Mouse (Mus musculus) heart, embryonic 12.5 days (tissue): Measurements from ENCODE around the gene Rnf44. TPM values are rescaled to one million over a fixed set of nuclear protein-coding genes. Genes with fewer than 3 reads are reported as not detected.
A peak's percentile ranks its signal among the peaks of the same experiment; 100 is the strongest.

ENCODE experiments used
- ATAC-seq: fragments of 200-750 bp; cut with Nextera tagmentation; 2 replicates; pipeline ENCODE4 v1.8.0; 2017; ENCODE audit warnings: moderate TSS enrichment, moderate library complexity; ENCODE audit not compliant: insufficient number of reproducible peaks, low FRiP score
- H3K27ac ChIP-seq: fragments of 300-500 bp; sonication (generic); 2 replicates; pipeline ENCODE4 v1.5.1; 2016; ENCODE audit warnings: mild to moderate bottlenecking, moderate library complexity; ENCODE audit not compliant: poor library complexity, severe bottlenecking
- H3K27me3 ChIP-seq: fragments of 300-500 bp; sonication (generic); replicated peaks from 2 replicates; pipeline ENCODE4 v1.6.1; 2016; ENCODE audit warnings: mild to moderate bottlenecking, moderate library complexity
- H3K36me3 ChIP-seq: fragments of 300-500 bp; sonication (generic); 2 replicates; pipeline ENCODE4 v1.6.1; 2016; ENCODE audit warnings: mild to moderate bottlenecking, moderate library complexity
- H3K4me1 ChIP-seq: fragments of 300-500 bp; sonication (generic); replicated peaks from 2 replicates; pipeline ENCODE4 v1.6.1; 2016; ENCODE audit warnings: mild to moderate bottlenecking
- H3K4me2 ChIP-seq: fragments of 300-500 bp; sonication (generic); 2 replicates; pipeline ENCODE4 v1.6.1; 2016; ENCODE audit warnings: mild to moderate bottlenecking, moderate library complexity
- H3K4me3 ChIP-seq: fragments of 300-500 bp; sonication (generic); 2 replicates; pipeline ENCODE4 v1.5.1; 2016; ENCODE audit warnings: mild to moderate bottlenecking
- H3K9ac ChIP-seq: fragments of 300-500 bp; sonication (generic); 2 replicates; pipeline ENCODE4 v1.6.1; 2016; ENCODE audit warnings: mild to moderate bottlenecking, moderate library complexity
- H3K9me3 ChIP-seq: fragments of 300-500 bp; sonication (generic); replicated peaks from 2 replicates; pipeline ENCODE4 v1.6.1; 2016; ENCODE audit warnings: mild to moderate bottlenecking, moderate library complexity
- WGBS: fragments of 180-500 bp; shearing (Covaris S2); methylation state at CpG from one replicate; pipeline ENCODE4 v1.1.7; 2016; 5-methylcytosine and 5-hydroxymethylcytosine counted together
- polyA plus RNA-seq: library from polyadenylated mRNA; unstranded; fragments of >200 nt; fragmentation: Nextera tagmentation; extraction: Ambion mirVana; gene quantifications from 2 replicates; pipeline ENCODE4 v1.2.1, GENCODE M21; 2016

The Rnf44 gene
- 60.4 and 62.7 TPM in 2 replicates for polyA plus RNA-seq

DNA sequence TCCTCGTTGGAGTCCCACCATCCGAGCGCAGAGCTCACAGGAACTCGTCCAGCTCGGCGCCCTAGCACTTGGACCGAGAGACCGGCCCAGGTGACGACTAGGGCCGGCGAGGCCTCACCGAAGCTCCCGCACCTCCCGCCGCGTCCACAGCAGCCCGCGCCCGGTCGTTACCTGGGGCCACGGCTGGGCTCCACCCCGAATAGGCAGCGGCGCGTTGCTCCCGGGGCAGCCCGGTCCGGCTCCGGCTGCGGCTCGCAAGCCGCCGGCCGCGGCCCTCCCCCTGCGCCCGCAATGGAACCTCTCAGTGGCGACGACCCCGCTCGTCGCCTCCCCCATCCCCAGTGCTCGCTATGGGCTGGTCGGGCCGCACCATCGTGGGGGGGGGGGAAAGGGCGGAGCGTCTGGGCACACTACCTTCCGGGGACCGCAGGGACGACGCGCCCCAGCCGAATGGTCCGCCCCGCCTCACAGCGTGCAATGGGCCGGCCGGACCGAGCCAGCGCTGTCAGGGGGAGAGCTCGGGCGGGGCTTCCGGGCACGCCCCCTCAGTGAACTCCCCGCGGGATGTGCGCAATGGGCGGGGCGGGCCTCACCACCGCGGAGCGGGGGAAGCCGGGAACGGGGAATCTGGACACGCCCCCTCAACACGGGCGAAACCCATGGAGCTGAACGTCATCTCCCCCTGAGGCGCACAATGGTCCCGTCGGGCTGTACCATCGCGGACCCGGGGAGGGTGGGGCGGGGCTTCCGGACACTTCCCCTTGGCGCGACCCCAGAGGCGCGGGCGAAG, at the start of gene Rnf44:
Gene Rnf44, minus strand, starts transcription at position 350 of the 790 bp plus-strand sequence.
- H3K27me3 ChIP-seq: no peaks in the 10 kb centered on the region
- peak within 1 kb of the TSS; percentile 89 for H3K27ac ChIP-seq
- peak; percentile 99 for ATAC-seq
- peaks cover 30% of the 10 kb centered on the region for H3K4me1 ChIP-seq
- H3K9me3 ChIP-seq: no peaks in the 10 kb centered on the region
- peak within 1 kb of the TSS; percentile 96 for H3K4me2 ChIP-seq
- peak within 1 kb of the TSS; percentile 89 for H3K4me3 ChIP-seq
- peak within 1 kb of the TSS; percentile 91 for H3K9ac ChIP-seq
- H3K36me3 ChIP-seq: no peaks in the 10 kb centered on the region
- under 1% methylated on average over 87 of the region's 92 CpGs for WGBS

GRCm38 (mm10) chr13:54738213-54738601, 44.5 kb upstream of the Rnf44 start:
- Histone ChIP-seq H3K36me3 (no peaks in the 10 kb centered on the region), H3K9me3 (no peaks in the 10 kb centered on the region), H3K27ac (no peak overlapping the region), H3K4me2 (peak overlapping the region; percentile 79), H3K27me3 (peaks cover 84% of the 10 kb centered on the region), H3K4me1 (peaks cover 8% of the 10 kb centered on the region; the same call in 1 of the 2 replicates), H3K4me3 (peak overlapping the region; percentile 48), H3K9ac (0 out of 2 replicates have a peak overlapping the region, but pooled peaks have one; percentile 3)
- ATAC-seq: no peak
- 3% methylated on average over 34 of the region's 34 CpGs for WGBS

DNA sequence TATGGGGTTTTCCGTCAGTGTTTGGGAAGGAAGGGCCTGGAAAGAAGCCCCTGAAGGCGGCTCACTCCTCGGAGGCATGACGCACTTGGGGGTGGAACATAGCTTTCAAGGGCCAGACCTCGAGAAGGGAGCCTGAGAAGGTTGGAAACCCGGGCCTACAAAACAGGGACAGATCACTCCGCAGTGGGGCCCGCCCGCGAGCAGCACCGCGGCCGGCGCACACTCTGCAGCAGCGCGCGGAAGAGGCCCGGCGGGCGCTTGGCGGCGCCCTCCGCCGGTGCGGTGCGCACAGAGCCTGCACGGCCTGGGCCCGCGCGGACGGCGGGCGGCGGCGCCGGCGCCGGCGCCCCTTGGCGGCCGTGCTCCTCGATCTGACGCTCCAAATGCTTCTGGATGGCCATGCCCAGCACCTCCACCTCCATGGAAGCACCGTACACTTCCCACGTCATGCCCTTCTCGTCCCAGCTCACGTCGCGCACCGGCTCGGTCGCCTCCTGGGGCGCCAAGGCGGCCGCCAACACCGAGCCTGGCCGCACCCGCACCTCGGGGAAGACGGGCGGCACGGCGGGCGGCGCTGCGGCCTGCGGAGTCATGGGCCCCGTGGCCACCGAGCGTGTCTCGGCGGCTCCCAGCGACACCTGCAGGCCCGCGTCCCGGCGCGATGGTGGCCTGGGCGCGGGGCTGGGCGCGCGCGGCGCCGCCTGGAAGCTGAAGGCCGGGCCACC, 43.9 kb upstream of the Rnf44 start:
- ATAC-seq: no peak
- H3K4me1 ChIP-seq: peaks cover 8% of the 10 kb centered on the region; the same call in 1 of the 2 replicates
- peaks cover 82% of the 10 kb centered on the region for H3K27me3 ChIP-seq
- WGBS: 1% methylated on average over 84 of the region's 87 CpGs
- H3K9ac ChIP-seq: 0 out of 2 replicates have a peak overlapping the region, but pooled peaks have one; percentile 3
- H3K4me3 ChIP-seq: peak overlapping the region; percentile 48
- H3K4me2 ChIP-seq: peak overlapping the region; percentile 79
- no peaks in the 10 kb centered on the region for H3K9me3 ChIP-seq
- H3K36me3 ChIP-seq: no peaks in the 10 kb centered on the region
- H3K27ac ChIP-seq: no peak overlapping the region

- Histone ChIP-seq H3K27me3 (peaks cover 80% of the 10 kb centered on the region), H3K36me3 (no peaks in the 10 kb centered on the region), H3K27ac (no peak overlapping the region), H3K4me3 (peak overlapping the region; percentile 48; the same call in 1 of the 2 replicates), H3K4me2 (peak overlapping the region; percentile 79), H3K9me3 (no peaks in the 10 kb centered on the region), H3K9ac (no peak overlapping the region), H3K4me1 (peaks cover 8% of the 10 kb centered on the region; the same call in 1 of the 2 replicates)
- ATAC-seq: no peak
- 34% methylated on average over 3 of the region's 3 CpGs for WGBS
These were observed 43.2 kb upstream of the Rnf44 start for GRCm38 (mm10) chr13:54736931-54737330.

DNA sequence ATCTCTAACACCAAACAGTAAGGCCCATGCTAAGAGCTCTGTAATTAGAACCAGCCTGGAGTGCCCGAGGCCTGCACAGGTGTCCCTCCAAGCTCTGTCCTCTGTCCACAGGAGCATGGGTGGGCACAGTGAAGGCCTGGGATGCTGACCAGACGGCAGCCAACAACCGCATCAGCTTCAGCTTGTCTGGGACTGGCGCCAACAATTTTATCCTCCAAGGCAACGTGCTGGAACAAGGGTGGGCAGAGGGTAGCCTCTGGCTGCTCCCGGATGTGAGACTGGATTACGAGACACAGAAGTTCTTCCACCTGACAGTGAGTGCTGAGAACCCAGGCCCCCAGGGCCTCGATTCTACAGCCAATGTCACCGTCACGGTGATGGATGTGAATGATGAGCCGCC, 32.4 kb upstream of the Rnf44 start:
- H3K27ac ChIP-seq: no peak overlapping the region
- peaks cover 3% of the 10 kb centered on the region; the same call in 1 of the 2 replicates for H3K27me3 ChIP-seq
- H3K9ac ChIP-seq: no peak overlapping the region
- peaks cover 5% of the 10 kb centered on the region; the same call in 1 of the 2 replicates for H3K9me3 ChIP-seq
- no peak overlapping the region for H3K4me2 ChIP-seq
- H3K4me1 ChIP-seq: no peaks in the 10 kb centered on the region
- ATAC-seq: no peak
- no peaks in the 10 kb centered on the region for H3K36me3 ChIP-seq
- H3K4me3 ChIP-seq: no peak overlapping the region
- 54% methylated on average over 11 of the region's 11 CpGs for WGBS

DNA sequence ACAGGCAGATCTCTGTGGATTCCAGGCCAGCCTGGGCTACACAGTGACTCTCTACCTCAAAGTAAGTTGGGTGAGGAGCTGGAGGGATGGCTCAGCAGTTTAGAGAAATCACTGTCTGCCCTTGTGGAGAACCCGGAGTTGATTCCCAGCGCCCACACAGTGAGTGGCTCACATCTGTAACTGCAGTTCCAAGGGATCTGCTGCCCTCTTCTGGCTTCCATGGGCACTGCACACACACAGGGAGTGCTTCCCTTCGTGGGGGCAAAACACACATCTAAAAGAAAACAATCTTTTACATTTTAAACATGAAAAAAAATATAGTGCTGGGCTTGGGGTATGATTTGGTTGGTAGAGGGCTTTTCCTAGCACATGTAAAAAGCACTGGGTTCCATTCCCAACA, 29.4 kb upstream of the Rnf44 start:
- H3K9me3 ChIP-seq: peaks cover 5% of the 10 kb centered on the region; the same call in 1 of the 2 replicates
- H3K4me1 ChIP-seq: no peaks in the 10 kb centered on the region
- WGBS: 89% methylated on average over 3 of the region's 3 CpGs
- no peaks in the 10 kb centered on the region for H3K36me3 ChIP-seq
- H3K4me3 ChIP-seq: no peak overlapping the region
- H3K4me2 ChIP-seq: no peak overlapping the region
- H3K9ac ChIP-seq: no peak overlapping the region
- H3K27ac ChIP-seq: no peak overlapping the region
- H3K27me3 ChIP-seq: peaks cover 24% of the 10 kb centered on the region
- ATAC-seq: no peak

GRCm38 (mm10) chr13:54716916-54717315, 23.2 kb upstream of the Rnf44 start:
- no peaks in the 10 kb centered on the region for H3K4me1 ChIP-seq
- no peak overlapping the region for H3K9ac ChIP-seq
- no peaks in the 10 kb centered on the region for H3K9me3 ChIP-seq
- H3K4me2 ChIP-seq: no peak overlapping the region
- H3K27ac ChIP-seq: no peak overlapping the region
- peaks cover 48% of the 10 kb centered on the region for H3K27me3 ChIP-seq
- 4% methylated on average over 5 of the region's 5 CpGs for WGBS
- no peaks in the 10 kb centered on the region for H3K36me3 ChIP-seq
- ATAC-seq: 0 out of 2 replicates have a peak, but pooled peaks have one; percentile 15
- H3K4me3 ChIP-seq: no peak overlapping the region

DNA sequence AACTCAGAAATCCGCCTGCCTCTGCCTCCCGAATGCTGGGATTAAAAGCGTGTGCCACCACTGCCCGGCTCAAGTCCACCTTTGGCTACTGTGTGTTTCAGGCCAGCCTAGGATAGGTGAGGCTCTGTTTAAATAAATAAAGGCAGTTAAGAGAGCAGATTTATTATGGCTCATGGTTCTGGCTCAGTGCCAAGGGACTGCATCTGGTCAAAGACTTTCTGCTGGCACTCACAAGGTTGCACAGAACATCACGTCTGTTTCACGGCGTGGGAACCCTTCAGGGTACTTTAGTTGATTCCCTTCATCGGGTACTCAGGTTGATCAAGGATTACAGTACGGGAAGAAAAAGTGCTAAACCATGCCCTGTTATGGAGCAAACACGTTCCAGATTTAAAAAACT, 21.3 kb upstream of the Rnf44 start:
- no peak overlapping the region for H3K4me3 ChIP-seq
- ATAC-seq: no peak
- H3K4me2 ChIP-seq: no peak overlapping the region
- no peak overlapping the region for H3K27ac ChIP-seq
- 68% methylated on average over 10 of the region's 10 CpGs for WGBS
- H3K9me3 ChIP-seq: no peaks in the 10 kb centered on the region; the same call in 1 of the 2 replicates
- H3K4me1 ChIP-seq: no peaks in the 10 kb centered on the region
- H3K36me3 ChIP-seq: no peaks in the 10 kb centered on the region
- H3K9ac ChIP-seq: no peak overlapping the region
- peaks cover 44% of the 10 kb centered on the region for H3K27me3 ChIP-seq

DNA sequence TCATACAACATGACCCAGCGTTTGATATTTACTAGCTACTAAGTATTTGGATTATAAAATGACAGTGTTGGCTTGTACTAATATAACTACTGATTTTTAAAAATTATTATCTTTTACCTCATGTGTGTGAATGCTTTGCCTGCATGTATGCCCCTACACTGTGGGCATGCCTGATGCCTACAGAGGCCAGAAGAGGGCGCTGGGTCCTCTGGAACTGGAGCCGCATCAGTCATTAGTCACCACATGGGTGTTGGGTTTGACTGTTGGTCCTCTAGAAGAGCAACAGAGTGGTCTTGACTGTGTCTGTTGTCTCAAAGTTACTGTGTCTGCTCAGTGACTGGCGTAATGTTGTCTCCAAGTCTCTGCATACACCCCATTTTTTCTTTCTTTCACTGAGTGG, 20.7 kb upstream of the Rnf44 start:
- WGBS: 41% methylated on average over 4 of the region's 4 CpGs
- ATAC-seq: no peak
- Histone ChIP-seq H3K36me3 (no peaks in the 10 kb centered on the region), H3K9ac (no peak overlapping the region), H3K27me3 (peaks cover 40% of the 10 kb centered on the region), H3K4me2 (no peak overlapping the region), H3K9me3 (no peaks in the 10 kb centered on the region; the same call in 1 of the 2 replicates), H3K27ac (no peak overlapping the region), H3K4me1 (no peaks in the 10 kb centered on the region), H3K4me3 (no peak overlapping the region)

GRCm38 (mm10) chr13:54710866-54711265, 17.2 kb upstream of the Rnf44 start:
- Histone ChIP-seq H3K27ac (no peak overlapping the region), H3K9ac (no peak overlapping the region), H3K9me3 (no peaks in the 10 kb centered on the region; the same call in 1 of the 2 replicates), H3K4me3 (no peak overlapping the region), H3K4me1 (no peaks in the 10 kb centered on the region), H3K27me3 (peaks cover 20% of the 10 kb centered on the region), H3K4me2 (no peak overlapping the region), H3K36me3 (no peaks in the 10 kb centered on the region)
- WGBS: 65% methylated on average over 3 of the region's 3 CpGs
- ATAC-seq: no peak

DNA sequence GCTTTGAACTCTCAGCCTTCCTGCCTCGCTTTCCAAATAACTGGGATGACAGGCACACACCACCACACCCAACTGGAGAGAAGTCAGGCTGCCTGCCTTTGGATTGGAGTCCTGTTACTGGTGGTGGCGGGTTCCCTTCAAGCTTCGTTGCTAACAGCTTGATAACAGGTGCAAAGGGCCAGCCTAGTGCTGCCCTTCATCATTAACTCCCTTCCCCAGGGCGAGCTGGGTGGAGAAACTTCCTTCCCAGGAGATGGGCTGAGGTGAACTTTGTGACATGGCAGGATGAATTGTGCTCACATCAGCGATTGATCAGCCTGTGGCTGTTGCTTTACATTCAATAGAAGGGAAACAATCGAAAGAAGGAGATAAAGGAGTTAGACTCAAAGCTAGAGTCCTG, 11.2 kb upstream of the Rnf44 start:
- Histone ChIP-seq H3K4me2 (no peak overlapping the region), H3K36me3 (no peaks in the 10 kb centered on the region), H3K27me3 (peaks cover 20% of the 10 kb centered on the region; the same call in 1 of the 2 replicates), H3K9ac (no peak overlapping the region), H3K4me3 (no peak overlapping the region), H3K9me3 (no peaks in the 10 kb centered on the region), H3K27ac (no peak overlapping the region), H3K4me1 (no peaks in the 10 kb centered on the region)
- 45% methylated on average over 6 of the region's 6 CpGs for whole genome bisulfite sequencing
- ATAC-seq: no peak
